Mouse (Mus musculus) layer of hippocampus, adult 9-10 months (tissue): ENCODE results near the gene Sim2.

ENCODE experiments used
- DNase-seq: peaks from one replicate; pipeline ENCODE4 v3.0.0; 2022; ENCODE audit warnings: low spot score

Gene Sim2

DNA sequence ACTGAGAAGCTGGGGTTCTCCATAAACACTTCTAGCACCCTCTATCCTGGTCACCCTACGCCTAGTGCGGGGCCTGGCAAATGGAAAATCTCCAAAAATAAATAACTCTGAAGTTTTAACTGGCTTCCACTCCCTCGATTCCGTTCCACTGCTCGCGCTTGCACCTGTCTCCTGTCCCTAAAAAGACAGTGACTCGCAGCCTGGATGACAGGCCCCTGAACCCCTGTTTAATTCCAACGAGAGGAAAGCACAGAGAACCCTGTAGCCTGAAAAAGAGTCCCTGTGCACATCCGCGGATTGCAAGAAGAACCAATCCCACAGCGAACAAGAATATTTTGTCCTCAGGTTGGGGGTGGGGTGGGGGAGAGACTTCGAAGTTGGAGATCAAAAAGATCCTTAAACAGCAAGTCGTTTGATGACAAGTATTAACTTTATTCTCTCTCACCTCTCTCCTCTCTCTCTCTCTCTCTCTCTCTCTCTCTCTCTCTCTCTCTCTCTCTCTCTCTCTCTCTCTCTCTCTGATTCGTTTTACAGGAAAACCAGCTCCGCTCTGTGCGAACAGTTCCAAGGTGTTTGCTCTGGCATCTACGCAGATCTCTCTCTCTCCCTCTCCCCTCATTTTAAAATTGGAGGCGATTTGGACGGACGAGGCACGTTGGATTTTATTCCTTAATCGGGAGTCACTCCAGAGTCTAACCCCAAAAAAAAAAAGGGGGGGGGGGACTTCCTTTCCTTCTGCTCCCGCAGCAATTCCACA, 6.2 kb upstream of the Sim2 start:
- no peak for DNase-seq

DNA sequence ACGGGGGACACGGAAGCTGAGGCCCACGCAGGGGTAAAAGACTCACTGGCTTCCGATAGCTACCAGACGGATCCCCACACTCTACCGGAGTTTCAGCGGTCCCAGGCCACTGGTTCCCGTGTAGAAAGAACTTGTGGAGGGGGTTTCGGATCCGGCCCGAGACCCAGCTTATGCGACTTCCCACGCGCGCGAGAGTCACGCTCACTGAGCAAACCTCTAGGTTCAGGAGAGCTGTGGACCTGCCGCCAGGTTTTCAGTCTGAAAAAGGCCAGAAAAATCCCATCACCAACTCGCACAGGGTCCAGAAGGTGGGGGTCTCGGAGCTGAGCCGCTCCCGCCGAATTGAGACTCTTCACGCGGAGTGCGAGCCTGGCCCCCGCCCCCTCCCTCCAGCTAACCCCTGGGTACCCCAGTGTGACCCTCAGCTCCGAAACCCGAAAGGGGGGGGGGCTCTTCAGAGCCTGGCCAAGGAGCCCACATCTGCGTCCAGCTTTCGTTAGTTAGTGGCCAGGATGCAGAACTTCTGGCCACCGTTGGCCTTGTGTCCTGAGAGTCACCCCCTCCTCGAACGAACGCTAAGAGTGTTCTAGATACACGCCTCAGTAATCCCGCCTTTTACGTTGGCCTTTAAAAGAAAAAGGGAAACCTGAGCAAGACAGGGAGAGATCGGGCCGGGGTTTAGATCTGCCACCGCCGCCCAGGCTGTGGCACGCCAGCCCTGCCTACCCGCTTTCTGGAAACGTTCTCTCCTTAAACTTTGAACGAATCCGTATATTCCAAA, 5.5 kb upstream of the Sim2 start:
- no peak for DNase-seq

DNA sequence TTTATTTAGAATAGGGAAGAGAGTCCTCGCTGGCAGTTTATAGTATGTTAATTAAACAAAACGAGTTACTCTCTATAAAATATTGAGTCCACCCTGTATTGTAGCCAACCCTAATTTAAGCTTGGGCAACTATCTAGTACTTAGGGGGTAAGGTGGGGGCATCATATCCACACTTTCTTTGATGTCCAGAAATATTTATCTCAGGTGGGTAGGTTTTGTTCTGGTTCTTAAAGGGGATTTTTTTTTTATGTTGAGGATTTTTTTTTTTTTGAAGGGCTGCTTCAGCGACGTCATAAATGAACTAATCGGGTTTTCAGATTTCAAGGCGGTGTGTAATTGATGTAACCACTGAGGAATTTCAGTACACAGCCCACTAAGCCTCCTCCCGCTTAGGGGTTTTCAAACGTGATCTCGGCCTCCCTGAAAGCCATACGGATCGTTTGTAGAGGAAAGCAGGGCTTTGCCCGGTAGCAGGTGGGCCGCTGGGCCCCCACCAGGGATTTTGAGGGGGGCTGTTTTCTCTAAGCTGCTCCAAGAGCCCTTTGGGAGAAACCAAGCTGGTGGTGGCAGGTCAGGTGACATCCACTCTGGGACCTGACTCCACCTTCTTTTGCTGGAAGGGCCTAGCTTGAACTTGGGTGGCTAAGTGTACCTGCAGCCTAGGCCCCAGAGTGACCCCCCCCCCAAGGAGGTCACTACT, 4.7 kb upstream of the Sim2 start:
- no peak for DNase-seq

DNA sequence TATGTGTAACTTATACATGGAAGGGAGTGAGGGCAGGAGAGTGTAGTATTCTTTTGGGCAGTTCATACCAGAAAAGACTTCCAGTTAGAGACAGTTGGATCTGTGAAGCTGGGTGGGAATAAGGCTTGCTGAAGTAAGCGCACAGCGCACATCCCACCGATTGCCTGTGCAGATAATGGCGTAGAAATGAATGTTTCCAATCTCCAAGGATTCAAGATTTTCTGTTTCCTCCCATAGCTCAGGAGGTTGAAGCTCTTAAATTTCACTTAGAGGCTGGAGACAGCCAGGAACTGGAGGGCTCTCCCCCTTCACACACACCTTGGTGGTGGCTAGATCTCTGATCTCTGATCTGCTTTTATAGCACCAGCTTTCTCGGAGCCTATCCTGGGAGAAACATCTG, 3.1 kb upstream of the Sim2 start:
- DNase-seq, result no peak

DNA sequence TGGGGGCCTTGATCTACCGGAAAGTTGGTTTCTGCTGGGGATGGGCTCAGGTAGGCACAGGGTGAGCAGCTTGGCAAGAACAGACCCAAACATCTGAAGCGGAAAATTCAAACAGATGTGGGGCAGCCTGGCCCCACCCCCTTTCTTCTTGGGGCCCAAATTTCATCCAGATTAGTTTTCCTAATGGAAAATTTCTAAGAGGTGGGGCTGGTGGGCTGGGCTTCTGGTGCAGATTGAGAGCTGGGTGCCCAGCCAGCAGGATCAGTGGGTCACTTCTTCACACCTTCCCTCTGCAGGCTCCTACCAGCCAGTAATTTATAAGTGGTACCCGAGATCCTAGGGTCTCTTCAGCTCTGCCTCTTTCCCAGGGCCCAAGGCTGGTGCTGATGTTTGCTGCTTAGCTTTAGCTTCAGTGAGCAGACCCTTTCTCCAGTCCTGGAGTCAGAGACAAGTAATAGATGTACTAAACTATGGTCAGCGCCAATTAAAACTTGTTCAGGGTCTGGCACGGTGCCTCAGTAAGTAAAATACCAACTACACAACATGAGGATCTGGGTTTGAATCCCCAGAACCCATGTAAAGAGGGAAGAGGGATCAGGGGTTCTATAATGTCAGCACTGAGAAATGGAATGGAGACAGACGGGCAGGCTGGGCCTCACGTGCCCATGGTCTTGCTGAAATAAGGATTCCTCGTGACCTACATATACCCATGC, 2.6 kb upstream of the Sim2 start:
- no peak for DNase-seq

DNA sequence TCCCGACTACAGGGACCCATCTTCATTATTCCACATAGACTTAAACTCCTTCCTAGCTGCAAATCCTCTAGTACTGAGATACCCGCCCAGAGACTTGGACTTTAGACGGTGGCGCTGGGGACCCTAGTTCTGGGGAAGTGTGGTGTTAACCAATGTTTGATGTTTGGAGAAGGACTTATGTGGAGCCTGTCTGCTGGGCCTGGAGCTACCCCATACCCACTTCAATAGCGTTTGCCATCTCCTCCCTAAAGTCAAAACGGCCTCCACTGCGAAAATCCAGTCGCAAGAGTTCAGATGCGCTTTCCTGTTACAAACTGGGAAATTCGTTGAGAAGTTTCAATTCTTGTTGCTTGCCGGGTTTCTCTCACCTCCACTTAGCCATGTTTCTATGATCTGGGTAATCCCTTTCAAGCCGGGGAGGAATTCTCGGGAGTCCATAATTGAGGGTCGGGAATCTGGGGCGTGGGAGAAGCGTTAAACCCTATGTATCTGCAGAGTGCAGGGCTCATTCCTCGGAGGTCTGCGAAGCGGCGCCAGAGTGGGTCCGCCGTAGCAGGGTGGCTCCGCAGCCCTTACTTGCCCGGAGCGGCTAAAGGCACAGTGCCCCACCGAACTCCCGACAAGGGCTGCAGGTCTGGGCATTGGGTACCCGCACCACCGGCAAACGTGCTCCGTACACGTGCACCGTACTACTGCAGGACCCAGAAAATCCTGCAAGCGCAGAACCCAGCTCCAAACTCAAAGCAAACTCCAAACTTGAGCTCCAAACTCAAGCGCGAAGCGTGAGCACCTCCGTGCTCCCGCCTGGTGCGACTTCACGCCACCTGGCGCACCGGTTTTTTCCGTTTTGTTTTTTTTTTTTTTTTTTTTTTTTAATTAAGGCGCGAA, 1.5 kb upstream of the Sim2 start:
- DNase-seq, result no peak

DNA sequence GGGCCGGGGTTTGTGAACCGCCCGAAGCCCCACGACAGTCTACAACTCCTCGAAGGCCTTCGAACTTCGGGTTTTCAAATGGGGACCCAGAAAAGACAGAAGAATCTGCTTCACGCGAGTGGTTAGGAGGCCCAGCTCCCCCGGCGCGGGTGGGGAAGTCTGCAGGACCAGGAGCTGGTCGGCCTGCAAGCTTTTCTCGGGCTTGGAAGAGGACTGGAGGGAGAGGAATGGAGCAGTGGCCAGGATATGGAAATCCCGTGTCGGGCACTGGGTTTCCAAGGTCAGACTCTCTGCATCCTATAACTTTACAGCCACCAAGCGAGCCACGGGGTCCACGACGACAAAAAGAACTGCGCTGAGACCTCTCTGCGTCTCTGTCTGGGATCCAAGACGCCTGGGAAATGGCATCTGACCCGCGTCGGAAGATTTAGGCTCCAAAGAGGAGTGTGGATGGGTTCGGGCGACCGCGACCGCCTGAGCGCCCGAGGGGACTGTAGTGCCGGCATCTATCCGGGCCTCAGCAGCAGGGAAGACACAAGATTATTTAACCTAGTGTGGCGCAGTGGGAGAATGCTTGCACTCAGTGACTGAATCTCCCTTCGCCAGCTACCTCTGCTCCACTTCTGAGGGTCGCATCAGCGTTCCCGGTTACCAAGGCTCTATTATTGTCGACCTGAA, 744 bp upstream of the Sim2 start:
- no peak for DNase-seq

DNA sequence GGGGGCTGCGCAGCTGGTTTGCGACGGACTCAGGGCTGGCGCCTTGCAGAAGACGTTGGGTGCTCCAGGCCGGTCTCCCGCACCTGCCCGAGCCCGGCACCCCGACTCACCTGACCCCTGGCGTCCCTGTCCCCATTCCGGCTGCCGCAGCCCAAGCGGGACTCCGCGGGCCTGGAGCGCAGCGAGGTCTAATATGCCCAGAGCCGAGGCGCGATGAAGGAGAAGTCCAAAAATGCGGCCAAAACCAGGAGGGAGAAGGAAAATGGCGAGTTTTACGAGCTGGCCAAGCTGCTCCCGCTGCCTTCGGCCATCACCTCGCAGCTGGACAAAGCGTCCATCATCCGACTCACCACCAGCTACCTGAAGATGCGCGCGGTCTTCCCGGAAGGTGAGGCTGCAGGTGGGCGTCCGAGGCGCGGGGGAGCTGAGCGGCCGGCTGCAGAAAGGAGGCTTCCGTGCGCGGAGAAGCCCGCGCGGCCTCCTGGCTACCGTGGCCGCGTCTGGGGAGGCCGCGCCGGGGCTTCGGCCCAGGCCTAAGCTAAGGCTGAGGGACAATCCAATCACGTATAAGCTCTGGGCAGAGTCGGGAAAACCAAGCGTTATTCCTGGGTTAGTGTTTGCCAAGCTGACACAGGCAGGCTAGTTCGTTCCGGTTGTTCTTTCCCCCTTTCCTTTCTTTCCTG, 1.0 kb downstream of the Sim2 start:
- DNase-seq, result no peak

DNA sequence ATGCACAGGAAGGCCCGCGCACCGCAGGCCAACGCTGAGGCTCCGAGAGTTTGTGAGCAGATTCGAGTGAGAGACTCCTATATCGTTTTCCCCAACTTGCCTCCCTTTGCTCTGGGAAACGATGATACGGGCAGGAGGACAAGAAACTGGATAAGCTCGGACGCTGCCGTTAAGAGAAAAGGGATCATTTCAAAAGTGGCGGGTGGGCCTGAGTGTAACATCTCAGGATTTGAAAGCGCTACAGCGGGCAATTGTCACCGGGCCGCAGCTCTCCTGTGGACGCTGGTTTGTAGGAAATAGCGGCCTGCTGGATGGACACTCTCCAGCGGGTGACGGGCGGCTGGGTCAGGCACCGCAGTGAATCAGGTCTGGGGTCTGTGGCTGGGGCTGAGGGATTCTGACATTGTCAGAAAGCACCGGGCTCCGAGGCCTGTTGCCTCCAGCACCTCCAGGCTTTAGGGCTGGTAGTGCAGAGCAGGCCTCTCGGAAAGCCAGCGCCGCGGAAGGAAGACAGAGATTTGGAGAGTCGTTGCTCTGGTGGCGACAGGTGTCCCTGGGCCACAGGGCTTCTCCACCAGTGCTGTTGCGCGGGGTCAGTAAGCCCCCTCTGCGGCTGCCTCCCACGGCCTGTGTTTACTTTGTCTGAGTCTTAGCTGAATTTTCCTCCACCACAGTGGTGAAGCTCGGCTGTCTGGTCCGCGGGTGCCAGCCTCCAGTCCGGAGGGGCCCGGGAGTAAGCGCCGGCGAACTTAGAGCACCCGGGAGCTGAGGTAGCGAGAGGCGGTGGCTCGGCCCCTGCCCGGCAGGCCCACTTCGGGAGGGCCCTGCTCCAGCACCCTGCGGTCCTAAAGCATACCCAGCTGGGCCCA, 2.2 kb downstream of the Sim2 start:
- DNase-seq, result no peak

DNA sequence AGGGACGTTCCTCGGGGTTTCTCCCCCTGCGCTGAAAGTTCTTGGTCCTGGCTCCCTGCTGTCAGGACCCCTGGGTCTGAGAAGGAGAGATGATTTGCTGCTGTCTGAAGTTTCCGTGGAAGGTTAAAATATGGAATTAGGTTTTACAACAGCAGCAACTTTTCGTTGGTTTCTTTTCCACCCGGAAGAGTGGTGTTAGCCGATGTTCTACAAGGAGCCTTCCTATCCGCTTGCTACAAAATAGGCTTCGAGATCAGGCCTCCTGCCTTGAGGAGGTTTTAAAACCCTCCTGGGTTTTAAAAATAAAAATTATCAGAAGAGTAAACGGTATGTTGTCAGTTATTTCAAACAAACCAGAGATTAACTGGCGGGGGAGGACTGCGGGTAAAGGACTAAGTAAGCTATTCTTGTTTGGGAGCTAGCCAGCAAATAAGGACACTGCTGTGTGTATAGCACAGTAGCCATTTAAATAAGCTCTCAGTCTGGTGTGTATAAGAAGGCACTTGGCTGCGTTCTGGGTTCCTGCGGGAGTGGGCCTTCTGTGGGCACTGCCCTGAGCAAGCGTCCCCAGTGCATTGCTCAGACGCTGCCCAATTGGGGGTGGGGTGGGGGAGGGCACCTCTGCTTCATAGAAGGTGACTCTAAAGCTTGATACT, 3.0 kb downstream of the Sim2 start:
- no peak for DNase-seq

DNA sequence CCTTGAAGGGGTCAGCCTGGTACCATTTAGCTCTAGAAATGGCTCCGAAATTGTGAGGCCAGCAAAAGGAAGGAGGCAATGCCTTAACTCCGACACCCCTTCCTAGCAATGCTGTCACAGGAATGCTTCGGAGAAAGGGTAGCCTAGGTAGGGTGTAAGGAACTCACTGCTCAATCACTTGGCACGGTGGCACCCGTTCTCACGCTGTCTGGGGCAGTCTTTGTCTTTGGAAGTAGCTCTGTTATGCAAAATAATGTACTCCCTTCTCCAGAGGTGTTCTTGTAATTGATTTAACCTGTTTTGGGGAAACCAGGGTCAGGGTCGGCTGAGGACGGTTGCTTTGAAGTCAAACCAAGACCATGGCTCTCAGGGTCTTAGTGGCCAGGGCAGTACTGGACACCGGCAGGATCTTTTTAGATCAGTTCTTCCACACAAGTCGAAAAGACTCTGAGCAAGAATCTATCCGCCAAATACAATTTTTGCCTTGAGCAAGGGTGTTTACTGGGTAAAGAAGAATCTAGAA, 3.6 kb downstream of the Sim2 start:
- DNase-seq, result no peak

DNA sequence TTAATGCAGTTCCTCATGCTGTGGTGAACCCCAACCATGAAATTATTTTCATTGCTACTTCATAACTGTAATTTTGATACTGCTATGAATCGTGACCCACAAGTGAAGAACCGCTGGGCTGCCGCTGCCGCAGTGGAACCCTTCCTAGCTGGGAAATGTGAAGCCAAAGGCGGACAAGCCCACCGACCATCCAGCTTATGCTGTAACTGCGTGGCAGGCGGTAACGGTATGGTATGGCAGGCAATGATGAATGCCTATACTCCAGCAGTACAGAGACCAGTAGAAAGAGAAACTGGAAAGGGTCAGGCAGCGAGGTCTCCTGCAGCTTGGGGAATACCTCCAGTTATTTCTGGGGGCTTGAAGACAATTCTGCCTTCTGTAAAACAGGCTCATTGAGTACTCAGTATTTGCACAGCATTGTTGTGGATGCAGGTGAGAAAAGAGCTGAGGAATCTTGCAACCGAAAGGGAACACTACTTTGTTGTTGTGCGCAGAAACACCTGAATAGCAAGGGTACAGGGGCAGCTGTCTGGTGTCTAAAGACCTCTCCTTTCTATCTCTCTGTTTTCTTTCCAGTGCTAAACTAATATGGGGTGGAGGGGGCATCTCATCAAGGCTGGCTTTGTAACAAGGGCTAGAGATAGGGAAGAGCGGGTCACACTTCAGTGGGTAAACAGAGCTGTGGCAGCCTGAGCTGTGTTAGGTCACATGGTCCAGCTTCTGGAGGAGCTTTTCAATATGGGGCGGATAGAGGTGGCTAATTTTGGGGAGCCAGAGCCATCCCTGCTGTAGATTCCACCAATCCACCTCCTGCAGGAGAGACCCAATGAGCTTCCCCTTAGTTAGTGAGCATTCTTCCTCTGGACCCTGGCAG, 4.3 kb downstream of the Sim2 start:
- DNase-seq, result no peak

DNA sequence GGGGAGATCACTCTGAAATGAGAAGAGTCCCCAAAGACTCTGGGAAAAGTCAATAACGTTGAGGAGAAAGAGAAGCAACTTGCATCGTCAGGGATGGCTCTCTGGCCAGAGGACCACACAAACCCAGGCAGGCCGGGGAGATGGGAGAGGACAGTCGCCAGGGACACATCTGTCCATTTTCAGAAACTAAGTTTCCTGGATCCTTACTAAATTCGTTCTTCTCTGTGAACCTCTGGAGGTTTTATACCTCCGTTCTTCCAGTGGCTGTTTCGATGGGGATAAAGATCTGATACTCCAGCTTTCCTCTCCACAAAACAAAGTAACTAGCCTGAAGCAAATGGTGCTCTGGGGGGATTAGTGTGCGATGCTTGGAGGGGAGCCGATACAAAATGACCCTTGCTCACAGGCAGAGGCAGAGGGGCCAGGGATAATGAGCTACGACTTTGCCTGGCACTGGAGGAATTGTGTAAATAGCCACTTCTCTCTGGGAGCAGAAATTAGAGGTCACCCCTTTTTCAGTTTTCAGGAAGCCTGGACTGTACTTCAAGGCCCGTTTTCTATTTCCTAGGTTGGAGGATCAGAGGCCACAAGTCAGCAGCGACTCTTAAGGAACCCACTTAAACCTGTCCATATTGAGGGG, 7.9 kb downstream of the Sim2 start:
- DNase-seq, result no peak

DNA sequence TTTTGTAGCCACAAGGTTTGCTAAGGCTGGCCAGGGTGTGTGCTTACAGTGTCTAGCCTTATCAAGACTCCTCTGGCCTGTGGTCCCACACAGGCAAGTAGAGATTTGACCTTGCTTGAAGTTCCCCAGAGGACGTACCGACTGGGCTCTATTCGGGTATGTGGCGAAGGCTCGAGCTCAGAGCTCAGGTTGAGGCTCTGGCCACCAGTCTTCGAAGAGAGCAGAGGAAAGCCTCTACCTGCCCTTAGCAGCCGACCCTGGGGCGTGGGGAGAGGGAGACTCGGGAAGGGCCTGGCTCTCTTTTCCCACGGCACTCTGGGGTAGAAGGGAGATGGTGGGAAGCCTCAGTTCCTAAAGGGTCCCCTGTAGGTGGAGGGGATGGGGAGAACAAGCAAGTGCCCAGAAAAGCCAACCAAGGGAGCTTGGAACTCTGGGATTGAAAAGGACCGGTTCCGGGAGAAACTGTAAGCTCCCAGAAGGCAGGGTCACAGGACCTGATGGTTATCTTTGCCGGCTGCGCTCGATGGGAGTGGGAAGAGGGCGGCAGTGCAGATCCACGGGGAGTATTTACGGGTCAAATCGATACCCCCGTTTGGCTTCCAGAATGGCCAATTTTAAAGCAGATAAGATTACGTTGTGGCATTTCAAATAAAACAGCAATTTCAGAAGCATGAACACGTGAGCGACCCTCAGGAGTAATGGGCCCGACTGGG, 8.6 kb downstream of the Sim2 start:
- no peak for DNase-seq

DNA sequence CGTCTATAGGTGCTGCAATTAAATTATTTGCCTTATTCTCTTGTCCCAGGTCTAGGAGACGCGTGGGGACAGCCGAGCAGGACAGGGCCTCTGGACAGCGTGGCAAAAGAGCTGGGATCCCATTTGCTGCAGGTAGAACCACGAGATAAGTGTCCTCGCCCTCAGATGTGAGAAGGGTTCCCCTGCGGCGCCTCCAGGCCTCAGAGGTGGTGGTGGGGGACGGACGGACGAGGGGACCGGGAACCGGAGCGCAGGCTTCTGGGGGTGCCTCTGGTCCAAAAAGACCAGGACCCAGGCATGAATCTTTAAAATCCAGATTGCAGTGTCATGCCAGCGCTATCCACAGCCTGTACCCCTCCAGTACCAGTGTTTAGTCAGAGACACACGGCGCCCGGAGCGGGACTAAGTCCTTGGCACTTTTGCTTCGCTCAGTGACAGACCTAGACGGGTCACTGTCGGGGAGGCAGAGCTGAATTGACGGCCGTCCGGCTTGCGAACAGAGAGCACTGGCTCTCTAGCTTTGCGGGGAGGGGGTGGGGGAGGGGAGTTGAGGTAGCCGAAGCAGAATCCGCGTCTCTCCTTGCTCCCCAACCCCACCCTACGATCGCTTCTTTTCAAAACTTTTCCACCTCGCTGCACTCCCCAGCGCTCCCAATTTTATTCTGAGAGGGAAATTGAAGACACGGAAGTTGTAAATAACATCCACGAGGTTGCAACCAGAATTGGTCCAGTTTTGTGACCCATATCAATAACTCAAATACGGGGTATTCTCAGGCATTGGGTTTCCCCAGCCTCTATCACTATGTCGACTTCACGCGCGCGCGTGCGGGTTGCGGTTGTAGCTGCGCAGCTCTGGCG, 9.7 kb downstream of the Sim2 start:
- no peak for DNase-seq
